Mouse (Mus musculus) heart, adult 8-10 months (tissue): Measurements from ENCODE around the gene Ccrl2. TPM values are rescaled to one million over a fixed set of nuclear protein-coding genes. Genes with fewer than 3 reads are reported as not detected.

ENCODE experiments used
- DNase-seq: peaks from one replicate; pipeline ENCODE4 v3.0.0; 2022; ENCODE audit warnings: low spot score
- total RNA-seq, 4 experiments: library from RNA; stranded (reverse); gene quantifications; 2 replicates each; pipeline ENCODE4 v1.2.4; 2022

Ccrl2 gene
- 10 to 100 TPM in 3 of 4 experiments, 1 to 10 TPM in 1; 8.5 to 13.7 (median 10.8) TPM for total RNA-seq

DNA sequence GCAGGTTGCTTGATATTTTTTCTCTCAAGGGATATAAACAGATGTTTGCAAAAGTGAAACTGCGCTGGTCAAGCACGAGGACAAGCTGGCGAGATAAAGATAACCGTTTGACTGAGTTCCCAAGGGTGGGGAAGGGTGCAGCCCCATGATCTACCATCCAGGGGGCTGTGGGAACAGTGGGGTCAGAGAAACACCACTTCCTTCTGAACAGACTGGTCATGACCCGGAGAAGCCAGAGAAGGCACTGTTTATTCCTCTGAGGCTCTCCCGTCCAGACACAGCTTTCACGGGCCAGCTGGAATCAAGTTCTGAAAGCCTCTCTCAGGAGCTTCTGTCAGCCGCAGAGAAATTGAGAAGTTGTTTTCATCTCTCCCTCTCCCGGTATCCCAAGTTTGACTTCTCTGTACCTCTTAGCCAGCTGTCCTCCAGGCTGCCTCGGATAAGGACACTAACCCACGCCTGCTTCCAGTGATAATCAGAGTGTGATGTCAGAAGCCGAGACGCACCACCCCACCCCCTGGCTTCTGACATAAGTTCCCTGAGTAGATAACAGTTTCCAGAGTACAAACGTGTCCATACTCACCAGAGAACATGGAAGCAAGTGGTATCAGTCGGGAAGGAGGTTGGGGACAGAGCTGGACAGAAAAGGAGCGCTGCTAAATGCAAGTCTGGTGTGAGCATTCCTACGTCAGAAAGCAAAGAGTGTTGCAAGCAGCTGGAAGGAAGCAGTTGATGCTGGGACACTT is at the start of gene Ccrl2:
Ccrl2 (minus strand) TSS at position 722 of the 746 bp plus-strand sequence.
- DNase-seq = peak; percentile 75

DNA sequence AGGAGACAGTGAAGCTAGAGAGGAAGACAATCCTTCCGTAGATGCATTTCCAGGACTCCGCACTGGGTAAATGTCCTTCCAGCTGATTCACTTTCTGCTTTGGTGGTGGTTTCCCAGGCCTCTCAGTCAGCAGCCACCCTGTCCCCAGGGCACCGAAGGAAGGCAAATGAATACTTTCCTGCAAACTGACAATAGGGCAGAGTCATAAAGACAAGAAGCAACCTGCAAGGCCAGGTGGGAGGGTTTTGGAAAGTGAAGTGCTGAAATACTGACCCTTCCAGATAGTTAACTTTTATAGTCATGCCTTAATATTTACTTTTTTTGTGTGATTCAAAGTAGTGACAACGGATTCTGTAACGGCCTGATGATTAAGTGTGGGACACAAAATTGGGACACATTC is 46.6 kb upstream of the Ccrl2 start:
- no peak for DNase-seq

DNA sequence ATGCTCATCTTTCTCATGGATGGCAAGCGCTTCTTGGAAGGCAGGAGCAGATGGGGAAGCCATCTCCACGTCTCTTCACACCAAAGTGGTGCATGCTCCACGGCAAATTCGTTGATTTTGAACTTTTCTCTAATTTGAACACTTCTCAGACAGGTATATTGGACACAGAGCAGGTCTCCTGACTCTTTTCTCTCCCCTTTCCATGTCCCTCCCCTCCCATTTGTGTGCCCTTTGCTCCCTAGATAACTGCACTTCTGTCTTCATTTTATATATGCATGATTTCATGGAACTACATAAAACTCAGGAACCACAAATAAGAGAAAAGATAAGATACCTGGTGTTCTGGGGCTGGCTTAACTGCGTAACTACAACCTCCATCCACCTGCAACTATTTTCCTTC is 46.0 kb upstream of the Ccrl2 start:
- no peak for DNase-seq

DNA sequence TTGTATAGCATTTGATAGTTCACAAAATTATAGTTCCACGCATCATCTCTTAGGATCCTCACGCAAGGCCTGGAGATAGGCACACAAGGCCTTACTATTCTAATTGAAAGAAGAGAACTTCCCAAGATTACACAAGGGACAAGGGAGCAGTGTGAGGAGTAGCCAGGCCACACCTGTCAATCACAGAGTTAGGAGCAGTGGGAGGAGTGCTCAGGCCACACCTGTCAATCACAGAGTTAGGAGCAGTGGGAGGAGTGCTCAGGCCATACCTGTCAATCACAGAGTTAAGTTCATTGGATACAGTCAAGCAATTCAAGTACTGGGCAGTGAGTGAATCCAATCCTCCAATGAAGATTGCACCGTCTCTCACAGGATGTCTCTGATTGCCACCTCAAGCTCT is 43.1 kb upstream of the Ccrl2 start:
- no peak for DNase-seq

DNA sequence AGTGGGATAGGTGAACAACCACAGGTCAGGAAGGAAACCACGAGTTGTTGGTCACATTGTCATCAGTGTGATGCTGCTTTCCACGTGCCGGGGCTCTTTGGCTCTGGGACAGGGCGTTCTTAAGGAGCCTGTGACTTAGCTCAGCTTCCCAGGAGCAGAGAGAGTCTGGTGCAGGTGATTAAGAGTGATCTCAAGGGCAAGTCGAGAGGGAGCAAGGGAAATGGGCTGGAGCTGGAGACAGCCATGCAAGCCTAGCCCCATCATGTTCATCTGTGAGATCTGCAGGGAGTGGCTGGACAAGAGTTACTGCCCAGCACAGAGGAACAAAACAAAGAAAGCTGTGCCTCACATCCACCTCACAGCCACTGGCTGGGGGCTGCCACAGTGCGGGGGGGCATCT is 40.2 kb upstream of the Ccrl2 start:
- no peak for DNase-seq

DNA sequence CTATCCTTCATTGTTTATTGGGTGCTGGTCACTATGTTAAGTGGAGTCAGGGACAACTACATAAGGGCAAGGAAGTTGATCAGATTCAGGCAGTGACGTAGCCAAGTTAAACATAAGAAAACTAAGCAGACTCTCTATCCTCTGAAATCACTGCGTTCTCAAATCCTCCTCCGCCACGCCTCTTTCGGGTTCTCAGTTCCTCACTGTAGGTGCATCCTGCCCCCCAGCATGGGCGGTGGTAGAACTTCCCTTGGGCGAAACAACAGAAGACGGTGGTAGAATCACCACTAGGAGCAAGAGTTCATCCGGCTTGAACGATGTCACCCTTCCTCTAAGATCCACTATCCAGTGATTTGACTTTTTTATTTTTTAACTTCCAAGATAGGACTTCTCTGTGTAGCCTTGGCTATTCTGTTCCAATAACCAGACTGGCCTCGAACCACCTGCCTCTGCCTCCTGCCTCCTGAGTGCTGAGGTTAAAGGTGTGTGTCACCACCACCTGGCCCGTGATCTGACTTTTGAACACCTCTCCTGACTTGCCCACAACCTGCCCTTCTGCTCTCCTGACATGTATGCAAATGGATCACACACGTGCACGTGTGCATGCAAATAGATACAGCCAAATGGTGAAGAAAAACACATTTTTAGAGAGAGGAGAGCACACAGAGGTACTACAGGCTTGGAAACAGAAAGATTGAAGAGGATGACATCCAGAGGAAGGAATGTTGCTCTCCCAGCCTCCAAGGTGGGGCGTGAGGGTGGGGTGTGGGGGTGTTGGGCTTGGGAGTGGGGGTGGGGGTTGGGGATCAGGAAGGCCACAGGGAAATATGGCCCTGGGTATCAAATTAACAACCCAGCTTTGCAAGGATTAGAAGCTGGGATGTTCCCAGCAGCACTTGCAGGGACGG is 39.4 kb upstream of the Ccrl2 start:
- DNase-seq = no peak

DNA sequence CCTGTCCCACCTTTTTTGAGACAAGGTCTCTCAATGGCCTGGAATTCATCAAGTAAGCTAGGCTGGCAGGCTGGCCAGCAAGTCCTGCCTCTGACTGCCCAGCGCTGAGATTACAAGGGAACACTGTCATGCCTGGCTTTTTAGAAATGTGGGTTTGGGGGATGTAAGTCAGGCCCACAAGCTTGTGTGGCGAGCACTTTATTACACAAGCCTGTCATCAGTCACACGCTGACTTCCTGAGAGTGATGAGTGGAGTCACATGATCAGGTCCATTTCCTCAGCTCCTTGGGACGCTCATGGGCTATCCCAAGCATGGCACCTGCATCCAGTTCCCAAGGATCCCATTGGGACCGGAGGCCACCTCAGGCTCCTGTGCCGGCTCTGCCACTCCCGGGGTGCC is 38.4 kb upstream of the Ccrl2 start:
- no peak for DNase-seq

DNA sequence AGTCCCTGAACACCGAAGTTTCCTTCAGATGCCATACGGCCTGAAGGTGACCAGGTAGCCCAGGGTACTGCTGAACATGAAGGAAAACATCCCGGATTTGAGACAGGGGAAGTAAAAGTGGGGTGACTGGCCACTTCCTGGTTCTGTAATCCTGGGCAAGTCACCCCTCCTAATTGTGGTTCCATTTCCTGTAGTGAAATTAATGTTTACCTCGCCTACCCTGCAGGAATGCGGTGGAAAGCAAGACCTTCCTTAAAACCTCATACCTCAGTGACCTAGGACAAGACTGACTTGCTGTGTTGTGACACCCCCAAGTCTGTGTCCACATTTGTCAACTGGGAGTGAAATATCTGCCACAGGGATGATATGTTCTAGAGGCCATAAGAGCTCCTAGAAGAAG is 37.3 kb upstream of the Ccrl2 start:
- no peak for DNase-seq

DNA sequence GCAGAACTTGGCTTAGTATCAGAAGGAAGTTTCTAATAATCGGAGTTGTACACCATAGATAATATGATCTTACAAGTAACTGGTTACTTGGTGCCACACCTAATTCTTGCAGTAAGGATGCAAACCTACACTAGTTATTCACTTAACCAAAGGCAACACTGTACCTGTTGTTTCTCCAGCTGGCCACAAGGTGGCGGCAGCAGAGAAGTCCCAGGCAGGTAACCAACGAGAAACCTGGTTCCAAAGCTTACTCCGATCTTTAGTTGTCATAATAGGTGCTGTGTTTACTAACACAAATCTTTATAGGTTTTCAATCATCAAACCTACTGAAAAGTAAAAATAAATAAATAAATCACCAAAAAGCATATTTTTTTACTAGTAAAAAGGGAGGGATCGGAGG is 35.8 kb upstream of the Ccrl2 start:
- peak; percentile 49 for DNase-seq

DNA sequence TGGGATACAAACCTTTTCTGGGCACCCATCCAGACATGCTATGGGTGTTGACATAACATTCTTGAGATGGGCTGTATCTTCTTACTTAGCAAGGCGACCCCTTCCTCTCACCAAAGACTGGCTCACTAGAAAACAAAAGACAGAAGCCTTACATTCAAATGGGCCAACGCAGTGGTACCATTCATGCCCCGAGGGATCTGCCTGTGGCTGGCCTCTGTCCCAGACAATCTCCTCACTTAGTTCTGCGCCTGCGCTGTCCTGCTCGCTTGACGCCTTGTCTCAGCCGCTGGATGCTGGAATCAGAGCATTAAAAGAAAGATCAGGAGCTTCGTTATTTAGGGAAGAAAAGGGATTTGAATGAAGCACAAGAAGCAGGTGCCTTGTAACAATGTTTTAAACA is 35.3 kb upstream of the Ccrl2 start:
- DNase-seq = peak; percentile 50

DNA sequence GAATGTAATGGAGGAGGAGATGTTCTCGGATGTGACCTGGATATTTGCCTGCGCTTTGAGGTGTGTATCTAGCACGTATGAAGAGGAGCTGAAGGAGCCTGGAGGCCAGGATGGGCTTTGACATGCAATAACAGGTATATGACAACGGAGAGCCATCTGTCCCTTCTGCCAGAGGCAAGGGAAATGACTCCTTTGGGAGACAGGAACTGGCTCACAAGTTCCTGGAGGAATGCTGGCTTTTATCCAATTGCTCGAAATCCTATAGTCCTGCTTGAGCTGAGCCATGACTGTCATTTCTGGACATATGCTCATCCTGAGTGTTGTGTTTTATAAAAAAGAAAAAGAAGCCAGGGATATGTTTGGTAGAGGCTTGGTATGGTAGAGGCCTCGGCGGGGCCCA is 31.6 kb upstream of the Ccrl2 start:
- no peak for DNase-seq

DNA sequence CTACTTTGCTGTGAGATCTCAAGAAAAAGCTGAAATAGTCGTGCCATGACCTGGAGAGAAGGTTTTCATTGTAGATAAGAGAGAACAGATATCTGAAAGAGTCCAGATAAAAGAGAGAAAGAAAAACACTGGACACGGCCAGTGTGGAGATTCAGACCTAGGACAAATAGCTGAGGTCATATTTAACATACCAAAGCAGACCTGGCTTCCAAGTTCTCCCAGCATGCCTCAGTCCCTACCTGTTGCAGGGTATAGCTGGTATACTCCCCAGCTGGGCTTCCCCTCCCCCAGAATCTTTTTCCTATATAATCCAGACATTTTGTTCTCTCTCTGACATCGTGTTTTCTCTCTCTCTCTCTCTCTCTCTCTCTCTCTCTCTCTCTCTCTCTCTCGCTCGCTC is 30.6 kb upstream of the Ccrl2 start:
- DNase-seq = no peak

DNA sequence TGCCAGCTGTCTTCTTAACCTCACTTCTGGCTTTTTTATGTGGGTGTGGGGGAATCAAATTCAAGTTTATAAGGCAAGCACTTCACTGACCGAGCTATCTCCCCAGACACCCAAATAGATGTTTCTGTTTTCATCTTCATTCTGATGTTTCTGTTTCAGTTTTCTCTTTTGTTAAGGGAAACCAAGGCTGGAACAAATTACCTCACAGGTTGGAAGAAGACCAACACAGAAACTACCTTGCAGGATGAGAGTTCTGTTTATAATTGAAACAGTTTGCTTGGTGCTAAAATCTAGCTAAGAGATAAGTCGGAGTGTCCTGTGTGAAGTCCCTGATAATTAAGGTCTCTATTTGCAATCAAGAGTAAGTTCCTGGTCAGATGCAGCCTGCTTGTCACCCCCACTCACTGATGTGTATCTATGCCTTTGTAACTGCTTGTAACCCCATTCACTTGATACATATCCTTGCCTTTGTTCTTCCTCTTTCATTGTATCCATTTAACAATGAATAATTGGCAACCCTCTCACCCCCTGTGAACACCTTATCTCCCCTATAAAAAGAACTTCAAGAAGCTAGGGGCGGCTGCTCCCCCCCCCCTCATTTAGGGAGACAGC is 29.8 kb upstream of the Ccrl2 start:
- no peak for DNase-seq

DNA sequence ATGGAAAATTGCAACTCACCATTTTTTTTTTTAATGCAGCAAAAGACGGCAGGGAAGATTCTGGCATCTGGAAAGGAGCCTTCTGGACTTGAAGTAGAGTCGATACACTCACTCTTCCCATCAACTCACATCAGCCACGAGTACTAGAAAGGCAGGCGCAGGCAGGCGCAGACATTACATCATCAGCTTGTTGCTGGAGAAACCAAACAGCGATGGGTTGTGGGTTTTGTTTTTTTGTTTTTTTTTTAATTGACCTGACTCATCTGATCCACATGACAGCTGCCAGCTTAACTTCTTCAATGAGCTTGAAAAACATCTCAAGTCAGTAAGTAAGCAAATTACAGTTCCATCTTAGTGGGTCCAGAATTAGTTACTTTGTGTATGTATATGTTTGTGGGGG is 28.8 kb upstream of the Ccrl2 start:
- no peak for DNase-seq

DNA sequence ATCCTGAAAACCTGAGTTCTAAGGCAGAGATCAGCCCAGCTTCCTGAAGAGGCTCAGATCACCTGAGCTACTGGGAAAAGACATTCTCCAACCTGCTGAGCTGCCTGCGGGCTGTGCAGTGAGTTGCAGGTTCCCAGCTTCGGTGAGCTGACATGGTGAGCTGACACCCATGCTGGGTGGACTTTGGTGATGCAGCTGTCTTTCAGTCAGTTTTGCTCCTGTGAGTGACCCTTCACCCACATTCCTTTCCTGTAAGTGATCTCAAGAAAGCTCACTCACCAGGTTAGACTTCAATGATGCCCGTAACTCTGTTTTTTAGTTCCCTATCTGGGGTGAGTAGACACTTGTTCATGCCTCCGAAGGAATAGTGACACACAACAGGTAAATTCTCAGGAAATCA is 28.0 kb upstream of the Ccrl2 start:
- no peak for DNase-seq

DNA sequence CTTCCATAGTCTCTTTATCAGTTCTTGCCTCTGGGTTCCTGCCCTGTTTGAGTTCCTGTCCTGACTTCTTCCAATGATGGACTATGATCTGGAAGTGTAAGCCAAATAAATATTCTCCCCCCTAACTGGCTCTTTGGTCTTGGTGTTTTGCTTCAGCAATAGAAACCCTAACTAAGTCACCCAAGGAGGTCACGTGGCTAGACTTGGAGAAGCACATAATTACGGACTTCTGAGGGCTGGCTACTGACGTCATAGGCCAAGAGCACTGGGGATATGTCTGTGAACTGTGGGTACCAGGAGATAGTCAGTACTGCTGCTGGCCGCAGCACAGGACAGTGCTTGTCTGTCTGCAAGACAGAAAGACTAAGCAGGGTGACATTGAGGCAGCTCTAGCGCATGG is 24.4 kb upstream of the Ccrl2 start:
- DNase-seq = no peak

DNA sequence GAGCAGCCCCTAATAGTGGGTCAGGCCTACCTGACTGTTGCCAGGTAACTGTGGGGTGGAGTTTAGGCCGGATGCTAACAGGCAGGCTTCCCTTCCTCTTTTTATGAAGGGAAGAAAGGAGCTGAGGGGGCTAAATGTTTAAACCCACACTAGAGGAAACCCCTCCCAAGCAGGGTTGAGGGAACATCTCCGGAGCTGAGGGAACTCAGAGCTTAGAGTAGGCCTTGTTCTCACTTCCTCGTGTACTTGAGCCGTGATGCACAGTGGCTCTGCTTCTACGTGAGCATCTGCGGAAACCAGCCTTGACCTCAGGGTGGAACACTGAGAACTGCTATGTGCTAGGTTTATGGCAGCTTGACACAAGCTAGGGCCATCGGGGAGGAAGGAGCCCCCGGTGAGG is 23.5 kb upstream of the Ccrl2 start:
- no peak for DNase-seq

DNA sequence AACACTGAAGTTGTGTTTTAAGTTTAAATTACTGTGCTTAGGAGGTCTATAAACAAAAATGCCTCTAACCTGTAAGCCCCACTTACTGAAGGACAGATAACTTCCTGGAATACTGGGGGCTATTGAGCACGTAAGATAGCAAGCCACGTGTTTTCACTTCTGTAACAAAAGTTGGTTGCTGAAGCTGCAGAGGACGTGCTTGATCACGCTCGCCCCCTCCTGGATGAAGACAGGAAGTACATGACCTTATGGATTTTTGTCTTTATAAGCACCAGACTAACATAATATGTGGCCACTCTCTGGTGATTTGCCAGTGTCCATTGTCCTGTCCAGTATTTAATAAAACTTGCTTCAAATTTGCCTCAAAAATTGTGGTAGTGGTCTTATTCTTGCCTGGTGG is 20.4 kb upstream of the Ccrl2 start:
- DNase-seq = no peak

DNA sequence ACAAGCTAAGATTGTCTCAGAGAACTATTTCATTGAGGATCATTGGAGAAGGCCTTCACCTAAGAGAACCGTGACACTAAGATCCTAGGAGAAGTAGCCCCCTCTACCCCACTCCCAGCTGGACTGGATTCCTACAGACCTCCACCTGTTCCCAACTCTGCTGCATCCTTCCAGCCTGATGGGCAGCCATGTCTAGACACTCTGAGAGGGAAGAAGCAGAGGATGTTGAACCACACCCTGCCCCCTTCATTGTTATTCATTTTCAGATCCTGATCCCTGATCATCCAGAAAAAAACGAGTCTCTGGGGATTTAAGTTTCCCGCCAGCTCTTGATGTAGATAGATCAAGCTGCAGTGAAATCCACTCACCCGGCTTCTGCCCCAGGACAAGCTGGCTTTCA is 15.7 kb upstream of the Ccrl2 start:
- DNase-seq = no peak

DNA sequence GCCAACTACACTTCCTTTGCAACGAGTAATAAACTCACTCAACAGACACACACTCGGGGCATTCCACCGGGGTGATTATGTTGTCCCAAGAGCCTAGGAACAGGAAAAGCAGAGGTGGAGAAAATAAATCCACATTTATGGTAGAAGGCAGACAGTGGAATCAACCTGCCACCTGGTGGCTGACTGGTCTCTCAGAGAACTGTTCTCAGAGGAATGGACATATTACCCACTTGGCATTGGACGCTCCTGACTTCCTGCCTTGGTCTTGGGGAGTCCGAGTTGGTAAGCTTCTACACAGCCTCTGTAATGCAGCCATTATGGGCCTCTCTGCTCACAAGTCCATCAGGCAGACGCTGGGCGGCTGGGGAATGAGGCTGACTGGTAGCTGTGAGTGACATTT is 14.9 kb upstream of the Ccrl2 start:
- peak; percentile 63 for DNase-seq

DNA sequence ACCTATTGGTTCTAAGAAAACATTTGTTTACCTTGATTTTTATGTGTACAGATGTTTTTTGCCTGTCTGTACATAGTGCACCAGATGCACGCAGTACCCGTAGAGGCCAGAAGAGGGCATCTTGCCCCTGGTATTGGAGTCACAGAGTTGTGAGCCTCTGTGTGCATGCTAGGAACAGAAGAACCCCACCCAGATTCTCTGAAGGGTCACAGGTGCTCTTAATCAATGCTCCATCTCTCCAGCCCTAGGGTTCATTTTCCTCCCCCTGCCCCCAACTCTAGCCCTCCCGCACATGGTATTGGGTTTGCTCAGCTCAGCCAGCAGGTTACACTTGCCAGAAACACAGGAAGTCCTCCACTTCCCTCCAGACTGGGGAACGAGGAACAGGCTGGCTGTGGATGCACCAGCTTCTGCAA is 13.2 kb upstream of the Ccrl2 start:
- DNase-seq = no peak

DNA sequence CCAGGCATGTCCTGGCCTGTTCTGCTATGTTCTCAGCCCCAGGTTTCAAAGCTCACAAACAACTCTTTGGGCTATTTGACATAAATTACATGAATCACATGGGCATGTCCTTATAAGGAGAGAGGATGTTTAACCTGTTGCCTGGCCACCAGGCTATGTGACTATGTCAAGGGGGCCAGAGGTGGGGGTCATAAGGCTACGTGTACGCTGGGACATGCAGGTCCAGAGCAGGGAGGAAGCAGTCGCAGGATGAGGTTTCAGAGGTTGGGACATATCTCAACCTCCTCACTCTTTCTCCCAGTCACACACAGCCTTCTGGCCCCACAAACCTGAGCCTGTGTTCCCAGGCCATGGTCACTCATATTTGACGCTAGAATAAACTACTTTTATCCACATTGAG is 9.7 kb upstream of the Ccrl2 start:
- DNase-seq = no peak

DNA sequence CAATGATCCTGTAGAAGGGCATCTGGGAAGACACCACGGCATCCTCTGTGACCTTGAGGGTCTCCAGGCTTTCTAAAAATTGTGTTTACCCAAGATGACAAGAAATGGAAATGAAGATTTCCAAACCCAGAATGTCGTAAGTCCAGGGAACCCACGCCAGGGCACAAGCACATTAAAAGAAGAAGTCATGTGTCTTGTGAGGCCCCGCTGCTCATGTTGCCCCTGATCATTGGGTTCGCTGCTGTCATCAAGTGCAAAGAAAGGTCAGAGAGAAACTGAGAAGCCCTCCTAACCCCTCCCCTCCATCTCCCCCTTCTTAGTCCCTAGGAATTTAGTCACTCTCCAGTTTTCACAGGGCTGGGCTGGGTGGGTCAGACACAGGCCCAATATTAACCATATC is 5.5 kb upstream of the Ccrl2 start:
- DNase-seq = no peak
